25 mouse cellular contexts compared by ENCODE assay signal in the genomic region with DNA sequence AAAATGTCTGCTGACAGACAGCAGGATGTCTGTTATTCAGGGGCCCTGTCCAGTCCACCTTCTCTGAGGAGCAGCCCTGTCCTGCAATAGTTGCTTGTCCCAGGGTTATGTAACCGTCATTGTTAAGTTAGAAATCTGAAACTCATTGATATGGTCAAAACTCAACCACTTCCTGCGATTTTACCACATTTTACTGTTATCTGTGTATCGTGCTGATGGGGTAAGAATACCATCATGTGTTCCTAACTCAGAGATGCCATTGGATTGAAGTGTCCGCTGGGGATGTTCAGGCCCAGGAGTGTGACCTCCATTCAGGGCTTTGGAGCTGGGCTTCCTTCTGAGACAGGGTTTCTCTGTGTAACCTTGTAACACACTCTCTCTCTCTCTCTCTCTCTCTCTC. TPM values are rescaled to one million over a fixed set of nuclear protein-coding genes. Genes with fewer than 3 reads are reported as not detected.
"Had no signal": no experiment of that assay in that cellular context is flagged by ENCODE, and none has a peak within 500 bp of the region (broad histone marks: within the 10 kb centered on the region; RNA-seq: fewer than 3 reads in every experiment).

No protein-coding gene starts in this region.

- H3K36me3 ChIP-seq: kidney, embryonic 15.5 days; limb, embryonic 10.5 days; limb, embryonic 13.5 days; liver, embryonic 12.5 days; liver, embryonic 15.5 days; lung, embryonic 15.5 days; midbrain, embryonic 10.5 days; midbrain, embryonic 13.5 days; neural tube, embryonic 13.5 days had no signal

- H3K4me3 ChIP-seq: kidney, embryonic 15.5 days; limb, embryonic 10.5 days; limb, embryonic 13.5 days; liver, embryonic 12.5 days; liver, embryonic 15.5 days; lung, embryonic 15.5 days; megakaryocyte, embryonic 14.5 days; midbrain, embryonic 10.5 days; midbrain, embryonic 13.5 days; myocyte; neural tube, embryonic 13.5 days had no signal

- H3K27me3 ChIP-seq: kidney, embryonic 15.5 days; limb, embryonic 13.5 days; liver, embryonic 12.5 days; liver, embryonic 15.5 days; lung, embryonic 15.5 days; megakaryocyte, embryonic 14.5 days; midbrain, embryonic 13.5 days; neural tube, embryonic 13.5 days had no signal

- DNase-seq: kidney, adult 2 months; kidney, postnatal 10 days; kidney, postnatal 4 days; liver; lung, adult 18-20 months; lung, postnatal 10 days; lung, postnatal 36 days; right cerebral cortex, postnatal 14 days; right cerebral cortex, postnatal 4 days; thymus, adult 18-20 months; thymus, postnatal 36 days had no signal

- H3K9me3 ChIP-seq: kidney, embryonic 15.5 days; limb, embryonic 10.5 days; limb, embryonic 13.5 days; liver, embryonic 12.5 days; liver, embryonic 15.5 days; lung, embryonic 15.5 days; megakaryocyte, embryonic 14.5 days; midbrain, embryonic 10.5 days; midbrain, embryonic 13.5 days; neural tube, embryonic 13.5 days had no signal

- H3K4me1 ChIP-seq: kidney, embryonic 15.5 days; limb, embryonic 10.5 days; limb, embryonic 13.5 days; liver, embryonic 12.5 days; lung, embryonic 15.5 days; midbrain, embryonic 10.5 days; midbrain, embryonic 13.5 days; neural tube, embryonic 13.5 days had no signal

- ATAC-seq: liver, embryonic 12.5 days; midbrain, embryonic 13.5 days; midbrain, embryonic 16.5 days had no signal

RNA-seq across cellular contexts. Expression of gene Gm49325, which starts 51.1 kb away (rescaled TPM):
- total RNA-seq: neutrophil, adult 5-6 weeks had no signal
- polyA plus RNA-seq: kidney, adult 2 months; testis, adult 2 months had no signal
